Mouse (Mus musculus): ENCODE results near the gene Rnf216. TPM values are rescaled to one million over a fixed set of nuclear protein-coding genes. Genes with fewer than 3 reads are reported as not detected.
A peak's percentile ranks its signal among the peaks of the same experiment; 100 is the strongest.

The Rnf216 gene
- total and polyA plus RNA-seq, 3 experiments, result 15.5 to 30.7 (median 18.2) TPM

- Histone ChIP-seq H3K27ac (ENCODE audit: insufficient read depth, low read depth) (0 out of 2 replicates have a peak overlapping the region, but pooled peaks have one; percentile 19), H3K9ac (ENCODE audit: insufficient read depth, low read depth) (no peak overlapping the region), H3K27me3 (replicated peaks) (no peaks in the 10 kb centered on the region), H3K4me2 (ENCODE audit: insufficient read depth, low read depth, poor library complexity, severe bottlenecking) (peak overlapping the region; percentile 47), H3K36me3 (replicated peaks in 1 of 2; ENCODE audit: control insufficient read depth in 1 of 2, insufficient read depth in 1 of 2, low read length in 1 of 2) (no peaks in the 10 kb centered on the region), H3K4me1 (ENCODE audit: control insufficient read depth in 1 of 2, insufficient read depth in 2 of 2) (peaks cover 32 to 47% of the 10 kb centered on the region in 2 experiments), H3K79me2 (replicated peaks; ENCODE audit: control insufficient read depth, extremely low read depth, insufficient read depth, poor library complexity, severe bottlenecking) (no peaks in the 10 kb centered on the region), H3K4me3 (replicated peaks in 1 of 3; ENCODE audit: low read depth in 2 of 3, low read length in 2 of 3, poor library complexity in 1 of 3) (no peak overlapping the region), H3K9me3 (replicated peaks; ENCODE audit: low read length) (no peaks in the 10 kb centered on the region)
- in situ Hi-C loops (cut with MboI; ENCODE audit: low pct_ligation_motif_present, low pct_unique_long_range_greater_than_20kb, low sequenced_read_pairs), result loop anchor here (25.0 kb wide), 1 partner anchor 340 kb away; the partner anchor contains the start of gene Zfp853
- DNase-seq (ENCODE audit: extremely low read depth), result peak; percentile 53
- dilution Hi-C loops (cut with MboI; ENCODE audit: extremely low pct_ligation_motif_present, extremely low pct_unique_long_range_greater_than_20kb, low sequenced_read_pairs), result no loop called here
- TF ChIP-seq EP300 (IDR thresholded peaks at IDR 0.05; ENCODE audit: low read length) (peak; percentile 91), ETS1 (conservative IDR thresholded peaks at IDR 0.05; ENCODE audit: low read depth, low read length) (peak; percentile 88), USF2 (conservative IDR thresholded peaks at IDR 0.05; ENCODE audit: low read depth, low read length) (no peak), E2F4 (IDR thresholded peaks at IDR 0.05; ENCODE audit: insufficient replicate concordance, low read depth, low read length) (no peak), UBTF (IDR thresholded peaks at IDR 0.05; ENCODE audit: low read depth, low read length) (no peak), PAX5 (IDR thresholded peaks at IDR 0.05; ENCODE audit: low read length) (no peak), JUN (IDR thresholded peaks at IDR 0.05; ENCODE audit: insufficient read depth, low read depth, low read length) (peak; percentile 5; the same call in 1 of the 2 replicates), MAZ (IDR thresholded peaks at IDR 0.05; ENCODE audit: low read depth, low read length) (0 out of 2 replicates have a peak, but pooled peaks have one; percentile 17), ZMIZ1 (IDR thresholded peaks at IDR 0.05; ENCODE audit: low read depth, low read length) (no peak), NRF1 (IDR thresholded peaks at IDR 0.05; ENCODE audit: low read depth, low read length) (no peak), KAT2A (IDR thresholded peaks at IDR 0.05; ENCODE audit: insufficient replicate concordance, low read length) (no peak), RAD21 (IDR thresholded peaks at IDR 0.05; ENCODE audit: low read depth, low read length) (no peak), SIN3A (IDR thresholded peaks at IDR 0.05; ENCODE audit: low read length) (no peak; the same call in 1 of the 2 replicates), MXI1 (IDR thresholded peaks at IDR 0.05; ENCODE audit: low read depth, low read length) (no peak; the same call in 1 of the 2 replicates), HCFC1 (IDR thresholded peaks at IDR 0.05; ENCODE audit: low read depth, low read length) (no peak), MAFK (IDR thresholded peaks at IDR 0.05; ENCODE audit: insufficient replicate concordance, low read length) (no peak), JUND (conservative IDR thresholded peaks at IDR 0.05; ENCODE audit: low read depth, low read length) (no peak), TCF12 (IDR thresholded peaks at IDR 0.05; ENCODE audit: low read depth, low read length) (peak; percentile 91), GABPA (IDR thresholded peaks at IDR 0.05; ENCODE audit: insufficient replicate concordance, low read depth, low read length) (no peak), MYC (IDR thresholded peaks at IDR 0.05; ENCODE audit: low read depth, low read length) (peak; percentile 27; the same call in 1 of the 2 replicates), SMC3 (IDR thresholded peaks at IDR 0.05; ENCODE audit: low read depth, low read length) (no peak), ZKSCAN1 (IDR thresholded peaks at IDR 0.05; ENCODE audit: borderline replicate concordance, low read depth, low read length) (no peak), POLR2A (IDR thresholded peaks at IDR 0.05; ENCODE audit: low read depth, low read length) (no peak), ELF1 (IDR thresholded peaks at IDR 0.05; ENCODE audit: low read depth, low read length) (no peak), ZC3H11A (IDR thresholded peaks at IDR 0.05; ENCODE audit: low read depth, low read length) (no peak), MEF2A (IDR thresholded peaks at IDR 0.05; ENCODE audit: borderline replicate concordance, low read depth, low read length) (peak; percentile 90), IRF4 (IDR thresholded peaks at IDR 0.05; ENCODE audit: low read depth, low read length) (peak; percentile 83), CTCF (conservative IDR thresholded peaks at IDR 0.05 in 1 of 2, IDR thresholded peaks at IDR 0.05 in 1 of 2; ENCODE audit: low read depth in 2 of 2, low read length in 2 of 2) (no peak), RCOR1 (conservative IDR thresholded peaks at IDR 0.05; ENCODE audit: low read depth, low read length) (no peak), MAX (IDR thresholded peaks at IDR 0.05; ENCODE audit: low read length) (peak; percentile 19; the same call in 1 of the 2 replicates), TBP (conservative IDR thresholded peaks at IDR 0.05; ENCODE audit: low read depth, low read length) (no peak), CHD2 (IDR thresholded peaks at IDR 0.05; ENCODE audit: low read length) (peak; percentile 64), NELFE (IDR thresholded peaks at IDR 0.05; ENCODE audit: low read depth, low read length) (no peak), USF1 (IDR thresholded peaks at IDR 0.05; ENCODE audit: low read depth, low read length) (no peak), BHLHE40 (IDR thresholded peaks at IDR 0.05; ENCODE audit: low read depth, low read length) (peak; percentile 82), POLR2AphosphoS2 (IDR thresholded peaks at IDR 0.05; ENCODE audit: low read depth, low read length) (no peak), ZNF384 (IDR thresholded peaks at IDR 0.05; ENCODE audit: low read depth, low read length) (0 out of 2 replicates have a peak, but pooled peaks have one; percentile 25), CHD1 (IDR thresholded peaks at IDR 0.05; ENCODE audit: low read depth, low read length) (no peak)
Observed at GRCm38 (mm10) chr5:142947460-142947859, 165.3 kb downstream of the Rnf216 start.

Measured in CH12.LX (cell line).